Mouse (Mus musculus) cerebellum, postnatal 14 days (tissue): ENCODE measurements at regions not wholly inside any gene's neighbourhood (a gene's known extent, or its start where the extent isn't known, plus 50 kb on each side); places are given as distances from the start of the nearest gene placed in this dataset.
"Not testable (repeated sequence)": the region's sequence is repeated elsewhere in the genome, so short reads cannot be mapped to it uniquely, and the experiment has no call there.

ENCODE experiments used
- DNase-seq, 2 experiments: peaks; one replicate each; pipeline ENCODE4 v3.0.0; 2021; ENCODE audit warnings: mixed read lengths in 2 of 2

DNA sequence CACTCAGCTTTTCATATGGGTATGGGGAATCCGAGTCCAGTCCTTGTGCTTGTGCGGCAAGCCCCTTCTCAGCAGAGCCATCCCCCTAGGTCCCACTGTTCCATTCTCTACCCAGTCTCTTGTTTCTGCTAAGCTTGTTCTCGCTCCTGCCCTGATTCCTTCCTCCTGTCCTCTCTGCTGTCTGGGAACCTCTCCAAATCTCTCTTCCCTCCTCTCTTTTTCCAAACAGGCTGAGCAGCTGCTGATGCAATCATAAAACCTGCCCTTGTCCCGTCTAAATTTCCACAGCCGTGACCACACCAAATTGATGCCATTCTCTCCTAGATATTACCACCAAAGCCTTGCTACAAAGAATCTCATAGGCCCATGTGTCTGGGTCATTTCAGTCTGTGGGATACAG, 103.4 kb upstream of the Gcfc2 start:
- peak in 1 of 2 experiments; percentile 11 for DNase-seq

- DNase-seq = peak; percentile 21 to 30
Observed at GRCm38 (mm10) chr6:81839474-81840153, 83.9 kb upstream of the Gcfc2 start.

- not testable (repeated sequence) for DNase-seq
Observed at GRCm38 (mm10) chr6:81868207-81868606, 55.3 kb upstream of the Gcfc2 start.
